Mouse (Mus musculus) erythroblast, embryonic 14.5 days (primary cell): ENCODE results near the gene Olfr116.

ENCODE experiments used
- GATA1 ChIP-seq: IDR thresholded peaks from 2 replicates; pipeline ENCODE4 v1.6.1; 2012; ENCODE audit warnings: low read length, inconsistent platforms, mixed read lengths
- TAL1 ChIP-seq: IDR thresholded peaks from 3 replicates; pipeline ENCODE4 v1.6.1; 2012; ENCODE audit warnings: low read length, inconsistent platforms, mixed read lengths

DNA sequence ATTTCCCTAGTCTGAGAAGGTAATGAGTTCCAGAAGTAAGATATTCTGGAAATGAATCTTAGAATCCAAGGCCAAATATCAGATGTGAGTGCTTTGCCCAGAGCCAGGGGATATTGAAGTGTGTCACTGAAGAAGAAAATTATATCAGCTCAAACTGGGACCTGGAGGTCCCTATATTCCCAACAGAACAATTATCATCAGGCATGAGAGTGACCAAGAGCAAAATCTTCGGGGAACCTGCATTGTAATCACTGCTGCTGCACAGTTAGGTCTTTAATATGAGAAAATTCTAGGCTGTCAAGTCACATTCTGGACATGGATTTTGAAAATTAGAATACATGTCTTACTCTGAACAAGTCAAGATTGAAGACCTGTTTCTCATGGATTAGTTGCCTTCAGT is 36.7 kb upstream of the Olfr116 start, which contains the start of gene Olfr117:
- no peak for TF ChIP-seq GATA1
- TF ChIP-seq TAL1: no peak
